Mouse (Mus musculus): ENCODE results near the gene Dzip1l.

DNA sequence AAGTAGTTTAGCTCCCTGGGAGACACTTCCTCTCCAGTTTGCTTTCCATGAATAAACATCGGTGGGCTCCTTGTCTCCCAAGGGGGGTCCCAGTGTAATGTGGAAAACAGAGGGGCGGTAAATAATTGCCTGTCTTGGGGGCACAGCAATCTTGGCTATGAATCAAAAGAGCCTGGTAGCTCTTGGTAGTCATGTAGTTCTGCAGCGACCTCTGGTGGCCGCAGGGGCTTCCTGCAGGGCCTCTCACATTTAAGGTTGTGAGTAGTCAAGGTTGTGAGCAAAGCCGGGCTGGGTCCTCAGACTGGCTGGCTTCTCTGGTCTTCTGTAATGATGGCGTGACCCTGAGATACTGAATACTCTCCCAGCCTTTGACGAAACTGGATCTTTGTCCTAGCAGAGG is 33.1 kb downstream of the Dzip1l start:
- TF ChIP-seq CTCF (IDR thresholded peaks at IDR 0.05; ENCODE audit: extremely low read depth, insufficient read depth, insufficient read length, insufficient replicate concordance) (peak; percentile 57; the same call in 1 of the 2 replicates), POLR2A (IDR thresholded peaks at IDR 0.05; ENCODE audit: low read depth, low read length) (no peak)
